Mouse (Mus musculus) kidney, embryonic 14.5 days (tissue): Measurements from ENCODE around the gene Hs6st1. TPM values are rescaled to one million over a fixed set of nuclear protein-coding genes. Genes with fewer than 3 reads are reported as not detected.

ENCODE experiments used
- ATAC-seq: fragments of 200-750 bp; cut with Nextera tagmentation; 2 replicates; pipeline ENCODE4 v1.8.0; 2017; ENCODE audit warnings: moderate number of reproducible peaks, mild to moderate bottlenecking, moderate TSS enrichment, moderate library complexity; ENCODE audit not compliant: low FRiP score, low TSS enrichment
- H3K27ac ChIP-seq: fragments of 300-500 bp; sonication (generic); 2 replicates; pipeline ENCODE4 v1.5.1; 2014; ENCODE audit warnings: low read depth, mild to moderate bottlenecking, low read length, moderate library complexity, mixed read lengths
- H3K27me3 ChIP-seq: fragments of 300-500 bp; sonication (generic); 2 replicates; pipeline ENCODE4 v1.6.1; 2014; ENCODE audit warnings: mild to moderate bottlenecking, low read length; ENCODE audit not compliant: control insufficient read depth, insufficient read depth
- H3K36me3 ChIP-seq: fragments of 300-500 bp; sonication (generic); 2 replicates; pipeline ENCODE4 v1.6.1; 2014; ENCODE audit warnings: low read length, mixed read lengths; ENCODE audit not compliant: control insufficient read depth, insufficient read depth
- H3K4me1 ChIP-seq: fragments of 300-500 bp; sonication (generic); 2 replicates; pipeline ENCODE4 v1.6.1; 2014; ENCODE audit warnings: low read length, mixed read lengths; ENCODE audit not compliant: control insufficient read depth, insufficient read depth
- H3K4me2 ChIP-seq: fragments of 300-500 bp; sonication (generic); replicated peaks from 2 replicates; pipeline ENCODE4 v1.6.1; 2014; ENCODE audit warnings: low read depth, mild to moderate bottlenecking, low read length
- H3K4me3 ChIP-seq: fragments of 300-500 bp; sonication (generic); 2 replicates; pipeline ENCODE4 v1.5.1; 2014; ENCODE audit warnings: mild to moderate bottlenecking, low read length
- H3K9ac ChIP-seq: fragments of 300-500 bp; sonication (generic); 2 replicates; pipeline ENCODE4 v1.6.1; 2014; ENCODE audit warnings: low read depth, mild to moderate bottlenecking, low read length, moderate library complexity
- H3K9me3 ChIP-seq: fragments of 300-500 bp; sonication (generic); 2 replicates; pipeline ENCODE4 v1.6.1; 2016; ENCODE audit warnings: low read length; ENCODE audit not compliant: control insufficient read depth
- WGBS: fragments of 180-500 bp; shearing (Covaris S2); extraction: QIAGEN DNeasy Blood & Tissue Kit; methylation state at CpG from one replicate; pipeline ENCODE4 v1.1.7; 2014; 5-methylcytosine and 5-hydroxymethylcytosine counted together
- microRNA-seq: library from miRNA; unstranded; fragments of <30 nt; microRNA quantifications from one replicate; pipeline ENCODE4, GENCODE M21; 2016
- polyA plus RNA-seq: library from polyadenylated mRNA; unstranded; fragments of >200 nt; fragmentation: Nextera tagmentation; extraction: Ambion mirVana; gene quantifications from 2 replicates; pipeline ENCODE4 v1.2.1, GENCODE M21; 2014

Hs6st1 gene
- polyA plus RNA-seq, 1 experiment from 2014 or later = 10.1 TPM

DNA sequence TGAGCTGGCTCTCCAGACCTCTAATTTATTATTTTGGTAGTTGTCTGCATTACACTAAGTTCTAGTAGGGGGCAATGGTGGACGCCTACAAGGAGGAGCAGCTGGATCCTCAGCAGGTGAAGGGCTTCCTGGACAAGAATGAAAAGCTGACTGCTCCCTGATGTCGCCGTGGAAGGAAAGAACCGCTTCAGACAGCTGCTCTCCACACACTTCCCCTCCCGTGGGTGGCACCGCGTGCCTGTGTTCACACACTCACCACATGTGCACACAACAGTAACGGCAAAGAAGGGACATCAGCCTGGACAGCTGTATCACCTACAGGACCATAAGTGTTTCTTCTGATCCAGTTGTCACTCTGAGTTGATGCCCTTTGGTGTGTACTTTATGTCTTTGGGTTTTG lies 64.8 kb downstream of the Hs6st1 start:
- no peak overlapping the region for H3K4me2 ChIP-seq
- no peak overlapping the region for H3K27ac ChIP-seq
- no peaks in the 10 kb centered on the region for H3K9me3 ChIP-seq
- no peak for ATAC-seq
- no peaks in the 10 kb centered on the region for H3K36me3 ChIP-seq
- 81% methylated on average over 8 of the region's 8 CpGs for WGBS
- no peak overlapping the region for H3K9ac ChIP-seq
- H3K4me3 ChIP-seq = no peak overlapping the region
- no peaks in the 10 kb centered on the region for H3K27me3 ChIP-seq
- peaks cover 22% of the 10 kb centered on the region for H3K4me1 ChIP-seq

DNA sequence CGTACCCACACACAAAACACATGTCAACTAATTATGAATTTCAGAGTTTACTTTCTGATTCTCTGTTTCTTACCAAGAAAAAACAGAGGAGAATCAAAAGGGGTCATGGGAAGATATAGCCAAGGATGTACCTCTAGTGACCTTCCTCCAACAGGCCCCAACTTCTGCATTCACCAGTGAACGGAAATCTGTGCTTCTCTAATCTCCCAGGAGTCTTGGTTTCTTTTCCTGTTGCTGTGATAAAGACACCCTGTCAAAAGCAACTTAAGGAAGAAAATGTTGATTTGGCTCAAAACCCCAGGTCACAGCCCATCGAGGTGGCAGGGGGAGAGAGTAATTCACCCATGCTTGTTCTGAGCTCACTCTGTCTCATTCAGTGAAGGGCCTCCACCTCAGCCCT lies 65.4 kb downstream of the Hs6st1 start:
- Histone ChIP-seq H3K36me3 (no peaks in the 10 kb centered on the region), H3K9me3 (no peaks in the 10 kb centered on the region), H3K27ac (no peak overlapping the region), H3K4me3 (no peak overlapping the region), H3K27me3 (no peaks in the 10 kb centered on the region), H3K4me1 (peaks cover 18% of the 10 kb centered on the region), H3K4me2 (no peak overlapping the region), H3K9ac (no peak overlapping the region)
- WGBS = 66% methylated on average over 3 of the region's 3 CpGs
- no peak for ATAC-seq

DNA sequence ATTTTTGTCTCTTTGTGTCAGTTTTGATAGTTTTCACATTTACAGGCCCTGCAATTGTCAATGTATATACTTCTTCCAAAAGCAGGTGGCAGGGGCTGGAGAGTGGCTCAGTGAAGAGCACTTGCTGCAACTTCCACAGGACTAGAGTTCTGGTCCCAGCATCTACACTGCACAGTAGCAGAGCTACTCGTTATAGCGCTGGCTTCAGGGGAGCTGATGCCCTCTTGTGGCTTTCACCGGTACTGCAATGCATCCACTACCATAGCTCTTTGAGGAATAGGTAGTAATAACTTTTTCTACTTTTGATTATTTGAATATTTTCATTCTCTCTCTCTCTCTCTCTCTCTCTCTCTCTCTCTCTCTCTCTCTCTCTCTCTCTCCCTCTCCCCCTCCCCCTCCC lies 66.4 kb downstream of the Hs6st1 start:
- no peak for ATAC-seq

DNA sequence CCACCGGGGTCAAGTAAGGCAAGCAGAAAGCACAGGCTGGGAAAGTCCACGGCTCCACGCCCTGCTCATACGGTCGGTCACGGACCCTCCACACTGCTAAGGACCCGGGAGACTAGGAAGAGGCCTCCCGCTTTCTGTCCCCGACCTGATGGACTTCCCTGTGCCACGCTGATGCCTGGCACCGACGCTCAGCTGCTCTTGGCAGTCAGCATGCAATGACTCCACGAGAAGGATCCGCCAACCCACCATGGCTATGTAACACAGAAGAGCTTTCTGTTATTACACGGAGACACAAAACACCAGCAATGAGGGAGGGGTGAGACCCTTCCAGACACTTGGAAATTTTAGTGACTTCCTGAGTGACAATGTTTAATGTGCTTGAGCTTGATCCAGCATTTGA lies 72.1 kb downstream of the Hs6st1 start:
- Histone ChIP-seq H3K36me3 (peaks cover 31% of the 10 kb centered on the region), H3K27me3 (no peaks in the 10 kb centered on the region), H3K9ac (no peak overlapping the region), H3K4me1 (no peaks in the 10 kb centered on the region; the same call in 1 of the 2 replicates), H3K27ac (no peak overlapping the region), H3K4me3 (no peak overlapping the region), H3K9me3 (no peaks in the 10 kb centered on the region), H3K4me2 (no peak overlapping the region)
- WGBS = 95% methylated on average over 15 of the region's 15 CpGs
- ATAC-seq = no peak

More for the DNA sequence above, 66.4 kb downstream of the Hs6st1 start:
- no peak overlapping the region for H3K27ac ChIP-seq
- H3K9ac ChIP-seq = no peak overlapping the region
- no peak overlapping the region for H3K4me2 ChIP-seq
- H3K4me1 ChIP-seq = peaks cover 12% of the 10 kb centered on the region; the same call in 1 of the 2 replicates
- H3K9me3 ChIP-seq = no peaks in the 10 kb centered on the region
- no peak overlapping the region for H3K4me3 ChIP-seq
- no peaks in the 10 kb centered on the region for H3K36me3 ChIP-seq
- H3K27me3 ChIP-seq = no peaks in the 10 kb centered on the region
- 0% methylated on average over 3 of the region's 3 CpGs for WGBS

DNA sequence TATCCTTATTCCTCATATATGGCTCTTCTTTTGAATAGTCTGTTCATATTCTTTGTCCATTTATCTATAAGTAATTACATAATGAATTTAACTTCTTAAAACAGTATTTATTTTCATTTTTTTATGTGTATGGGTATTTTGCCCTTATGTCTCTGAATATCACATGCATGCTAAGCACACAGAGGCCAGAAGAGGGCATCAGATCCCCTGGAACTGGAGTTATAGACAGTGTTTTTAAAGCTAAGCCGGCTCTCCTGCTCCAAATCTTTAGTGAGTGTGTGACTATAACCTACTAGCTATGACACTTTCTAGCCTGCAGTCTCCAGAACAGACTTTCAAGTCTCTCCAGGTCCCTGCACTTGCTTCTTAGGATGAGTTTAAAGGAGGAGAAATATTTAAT lies 76.8 kb downstream of the Hs6st1 start:
- Histone ChIP-seq H3K9me3 (no peaks in the 10 kb centered on the region), H3K27me3 (no peaks in the 10 kb centered on the region), H3K4me2 (no peak overlapping the region), H3K9ac (no peak overlapping the region), H3K27ac (no peak overlapping the region), H3K4me3 (no peak overlapping the region), H3K4me1 (no peaks in the 10 kb centered on the region), H3K36me3 (peaks cover 75% of the 10 kb centered on the region)
- no peak for ATAC-seq
- 36% methylated on average over 1 of the region's 1 CpGs for WGBS

DNA sequence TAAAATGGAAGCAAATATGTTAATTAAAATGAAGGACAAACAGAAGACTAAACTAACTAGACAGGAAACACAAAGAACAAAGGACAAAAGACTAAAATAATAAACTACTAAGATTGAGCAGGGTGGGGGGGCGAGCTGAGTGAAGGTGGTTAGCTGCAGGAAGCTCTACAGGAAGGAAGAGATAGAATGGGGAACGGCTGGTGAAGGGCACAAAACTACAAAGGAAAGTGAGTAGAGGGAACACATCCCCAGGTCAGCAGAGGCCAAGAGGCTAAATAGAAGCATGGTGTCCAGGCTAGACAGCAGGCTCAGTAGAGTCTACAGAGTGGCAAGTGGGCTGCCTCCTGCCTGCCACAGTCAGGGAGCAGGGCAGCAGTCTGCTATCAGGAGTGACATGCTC lies 80.6 kb downstream of the Hs6st1 start:
- H3K4me2 ChIP-seq = no peak overlapping the region
- H3K9ac ChIP-seq = no peak overlapping the region
- no peak overlapping the region for H3K27ac ChIP-seq
- peaks cover 85% of the 10 kb centered on the region for H3K36me3 ChIP-seq
- H3K4me3 ChIP-seq = no peak overlapping the region
- 72% methylated on average over 2 of the region's 2 CpGs for WGBS
- ATAC-seq = no peak
- H3K4me1 ChIP-seq = no peaks in the 10 kb centered on the region
- no peaks in the 10 kb centered on the region for H3K9me3 ChIP-seq
- no peaks in the 10 kb centered on the region for H3K27me3 ChIP-seq

DNA sequence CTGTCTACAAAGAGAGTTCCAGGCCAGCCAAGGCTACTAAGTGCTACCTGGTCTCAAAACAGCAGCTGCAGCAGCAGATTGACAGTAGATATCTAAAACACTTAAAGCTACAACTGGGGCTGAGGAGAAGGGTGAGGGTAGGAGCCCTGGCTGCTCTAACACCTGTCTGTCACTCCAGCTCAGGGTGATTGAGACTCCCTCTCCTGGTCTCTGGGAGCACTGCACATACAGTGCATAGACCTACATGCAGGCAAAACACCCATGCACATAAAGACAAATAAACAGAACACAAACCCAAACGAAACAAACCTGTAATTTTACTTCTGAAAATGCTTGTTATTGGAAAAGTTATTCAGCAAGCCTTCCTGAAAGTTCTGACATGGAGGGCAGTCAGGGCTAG lies 81.2 kb downstream of the Hs6st1 start:
- no peaks in the 10 kb centered on the region for H3K9me3 ChIP-seq
- H3K27ac ChIP-seq = no peak overlapping the region
- H3K4me3 ChIP-seq = no peak overlapping the region
- H3K27me3 ChIP-seq = no peaks in the 10 kb centered on the region
- WGBS = 79% methylated on average over 1 of the region's 1 CpGs
- H3K4me1 ChIP-seq = no peaks in the 10 kb centered on the region
- ATAC-seq = no peak
- no peak overlapping the region for H3K9ac ChIP-seq
- H3K4me2 ChIP-seq = no peak overlapping the region
- H3K36me3 ChIP-seq = peaks cover 85% of the 10 kb centered on the region

Small RNA genes lying within 50 kb of the gene (microRNA-seq; reads per million reads assigned to microRNA genes)
- gene Mir6897 = 1.7 reads per million

Other genes starting within 250 kb of the Hs6st1 start
- 58.0 and 81.1 TPM in 2 replicates for gene Uggt1, start 176.3 kb downstream of the Hs6st1 start, polyA plus RNA-seq
- 10.8 and 17.4 TPM in 2 replicates for gene Neurl3, start 206.3 kb downstream of the Hs6st1 start, polyA plus RNA-seq
- 2.3 and 4.5 TPM in 2 replicates for gene Arid5a, start 239.3 kb downstream of the Hs6st1 start, polyA plus RNA-seq